Mouse (Mus musculus): ENCODE results near the gene Mfsd4a.

- TF ChIP-seq CTCF (conservative IDR thresholded peaks at IDR 0.05; ENCODE audit: insufficient read depth, insufficient read length, low read depth, low read length) (0 out of 2 replicates have a peak, but pooled peaks have one; percentile 26), POLR2A (IDR thresholded peaks at IDR 0.05; ENCODE audit: low read depth, low read length) (no peak)
These were observed 53.1 kb downstream of the Mfsd4a start for GRCm38 (mm10) chr1:132014800-132015199.
